Mouse (Mus musculus): ENCODE measurements at regions not wholly inside any gene's neighbourhood (a gene's known extent, or its start where the extent isn't known, plus 50 kb on each side); places are given as distances from the start of the nearest gene placed in this dataset.

- TF ChIP-seq POLR2A (IDR thresholded peaks at IDR 0.05; ENCODE audit: low read depth, low read length): no peak
- TF ChIP-seq CTCF (IDR thresholded peaks at IDR 0.05; ENCODE audit: extremely low read depth, insufficient read length, insufficient replicate concordance, low read depth, low read length): no peak
These were observed 276.5 kb downstream of the Rnf144b start for GRCm38 (mm10) chr13:47398976-47399375.

Data from small intestine, adult 2 months (tissue).